Mouse (Mus musculus): ENCODE measurements around the gene Ice2. TPM values are rescaled to one million over a fixed set of nuclear protein-coding genes. Genes with fewer than 3 reads are reported as not detected.

Ice2 gene
- polyA plus RNA-seq, 1 experiment from 2014 or later: 15.5 TPM

DNA sequence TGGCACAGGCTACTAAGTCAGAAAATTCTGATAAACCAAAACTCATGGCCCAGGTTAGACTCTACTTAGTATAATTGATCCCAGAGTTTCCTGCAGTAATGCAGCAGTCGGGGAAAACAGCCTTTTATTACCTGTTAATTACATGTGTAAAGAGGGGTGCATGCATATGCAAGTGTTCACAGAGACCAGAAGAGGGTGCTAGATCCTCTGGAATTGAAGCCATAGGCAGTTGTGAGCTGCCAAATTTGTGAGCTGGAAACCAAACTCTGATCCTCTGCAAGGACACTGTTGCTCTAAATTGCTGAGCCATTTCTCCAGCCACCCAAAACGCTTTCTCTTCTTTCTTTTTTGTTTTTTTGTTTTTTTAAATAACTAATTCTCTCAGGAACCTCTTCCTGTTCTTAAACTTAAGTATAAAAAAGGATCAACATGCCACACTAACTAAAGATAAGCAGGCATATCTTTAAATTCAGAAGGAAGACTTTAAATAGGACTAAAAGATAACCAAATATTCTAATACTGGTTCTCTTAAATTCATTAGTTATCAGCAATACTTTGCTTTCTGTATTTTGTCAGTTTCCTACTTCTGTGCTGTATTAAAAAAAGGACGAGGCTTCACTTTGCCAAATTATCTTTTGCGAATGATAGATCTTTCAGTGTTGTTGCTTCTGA lies 20.6 kb upstream of the Ice2 start:
- Histone ChIP-seq H3K4me2 (replicated peaks) (no peak overlapping the region), H3K9ac (no peak overlapping the region), H3K4me3 (replicated peaks) (no peak overlapping the region), H3K27me3 (replicated peaks) (no peaks in the 10 kb centered on the region), H3K4me1 (replicated peaks) (no peaks in the 10 kb centered on the region), H3K36me3 (no peaks in the 10 kb centered on the region), H3K9me3 (no peaks in the 10 kb centered on the region), H3K27ac (no peak overlapping the region)
- WGBS: 82% methylated on average over 4 of the region's 4 CpGs
- ATAC-seq: no peak

DNA sequence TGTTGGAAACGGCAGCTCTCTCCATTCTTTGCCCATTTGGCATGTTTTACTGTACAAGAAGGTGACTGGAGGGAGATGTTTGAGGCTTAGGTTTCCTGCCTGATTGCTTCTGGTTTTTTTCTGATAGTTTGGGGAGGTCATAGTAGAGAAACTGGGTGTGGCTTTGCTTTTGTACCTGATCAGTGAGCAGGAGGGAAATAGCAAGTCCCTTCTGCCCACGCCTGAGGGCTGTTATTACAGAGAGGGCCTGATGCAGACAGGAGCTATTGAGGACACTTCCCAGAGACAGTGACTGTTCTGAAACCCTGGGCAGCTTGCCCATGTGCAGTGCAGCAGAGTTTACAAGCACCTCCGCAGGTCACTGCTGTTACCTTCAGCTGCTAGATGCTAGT lies 20.1 kb upstream of the Ice2 start:
- WGBS: 80% methylated on average over 3 of the region's 3 CpGs
- H3K4me2 ChIP-seq (replicated peaks): no peak overlapping the region
- no peak overlapping the region for H3K4me3 ChIP-seq (replicated peaks)
- no peak overlapping the region for H3K27ac ChIP-seq
- no peaks in the 10 kb centered on the region for H3K27me3 ChIP-seq (replicated peaks)
- no peaks in the 10 kb centered on the region for H3K36me3 ChIP-seq
- no peak for ATAC-seq
- H3K9ac ChIP-seq: no peak overlapping the region
- no peaks in the 10 kb centered on the region for H3K9me3 ChIP-seq
- no peaks in the 10 kb centered on the region for H3K4me1 ChIP-seq (replicated peaks)

DNA sequence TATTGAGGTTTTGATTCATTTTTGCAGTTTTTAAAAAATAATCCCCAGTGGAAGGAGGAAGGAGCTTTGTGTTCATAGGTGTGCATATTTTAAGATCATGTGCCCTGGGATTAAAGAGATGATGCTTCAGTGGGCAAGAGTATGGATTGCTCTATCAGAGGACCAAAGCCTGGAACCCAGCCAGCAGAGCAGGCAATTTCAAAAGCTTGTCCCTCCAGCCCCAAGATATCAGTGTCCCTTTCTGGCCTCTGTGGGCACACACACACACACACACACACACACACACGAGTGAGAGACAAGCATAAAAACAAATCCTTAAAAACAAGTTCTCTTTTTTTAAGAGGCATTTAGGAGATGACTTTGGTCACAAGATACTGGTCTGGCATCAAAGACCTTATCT lies 17.2 kb upstream of the Ice2 start:
- no peak overlapping the region for H3K4me3 ChIP-seq (replicated peaks)
- no peak overlapping the region for H3K27ac ChIP-seq
- WGBS: 64% methylated on average over 1 of the region's 1 CpGs
- no peaks in the 10 kb centered on the region for H3K27me3 ChIP-seq (replicated peaks)
- no peaks in the 10 kb centered on the region for H3K36me3 ChIP-seq
- H3K9ac ChIP-seq: no peak overlapping the region
- no peak for ATAC-seq
- H3K4me2 ChIP-seq (replicated peaks): no peak overlapping the region
- H3K4me1 ChIP-seq (replicated peaks): no peaks in the 10 kb centered on the region
- H3K9me3 ChIP-seq: no peaks in the 10 kb centered on the region

DNA sequence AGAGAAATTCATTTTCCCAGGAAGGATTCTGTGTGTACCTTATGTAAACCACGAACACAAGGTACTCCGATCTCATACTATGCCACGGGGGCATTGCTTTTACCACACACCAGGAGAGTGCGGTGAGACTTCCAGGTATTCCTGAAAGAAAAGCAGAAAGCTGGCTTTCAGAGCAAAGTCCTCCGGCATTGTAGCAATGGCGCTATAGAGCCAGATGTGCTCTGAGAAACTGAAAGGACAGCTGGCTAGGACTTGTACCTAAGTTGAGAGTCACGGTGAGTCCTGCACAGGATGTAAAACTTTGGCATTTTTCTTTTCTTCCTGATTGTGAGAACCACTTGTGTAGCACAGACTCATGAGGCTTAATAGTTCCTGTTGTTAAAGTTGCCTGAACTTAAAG lies 16.0 kb upstream of the Ice2 start:
- no peak for ATAC-seq
- H3K9ac ChIP-seq: no peak overlapping the region
- no peaks in the 10 kb centered on the region for H3K9me3 ChIP-seq
- H3K27me3 ChIP-seq (replicated peaks): no peaks in the 10 kb centered on the region
- no peak overlapping the region for H3K27ac ChIP-seq
- H3K4me1 ChIP-seq (replicated peaks): no peaks in the 10 kb centered on the region
- no peaks in the 10 kb centered on the region for H3K36me3 ChIP-seq
- H3K4me2 ChIP-seq (replicated peaks): no peak overlapping the region
- H3K4me3 ChIP-seq (replicated peaks): no peak overlapping the region
- WGBS: 63% methylated on average over 7 of the region's 7 CpGs

DNA sequence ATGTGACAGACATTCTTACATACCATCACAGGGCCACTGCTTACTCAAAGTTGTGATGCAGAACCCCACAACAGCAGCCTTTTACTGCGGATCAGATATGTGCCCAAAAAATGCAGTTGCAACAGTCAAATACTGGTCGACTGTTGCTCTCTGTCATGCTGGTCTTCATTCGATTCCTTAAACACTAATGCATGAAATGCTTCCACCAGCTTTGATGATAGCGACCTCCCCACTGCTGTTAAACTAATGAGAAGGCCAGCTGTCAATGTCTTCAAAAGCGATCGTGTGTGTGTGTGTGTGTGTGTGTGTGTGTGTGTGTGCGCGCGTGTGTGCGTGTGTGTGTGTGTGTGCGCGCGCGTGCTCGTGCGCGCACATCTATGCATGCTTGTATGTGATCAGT lies 13.2 kb upstream of the Ice2 start:
- no peaks in the 10 kb centered on the region for H3K36me3 ChIP-seq
- no peak overlapping the region for H3K27ac ChIP-seq
- 91% methylated on average over 17 of the region's 17 CpGs for WGBS
- H3K27me3 ChIP-seq (replicated peaks): no peaks in the 10 kb centered on the region
- no peak overlapping the region for H3K4me3 ChIP-seq (replicated peaks)
- H3K4me2 ChIP-seq (replicated peaks): no peak overlapping the region
- no peak overlapping the region for H3K9ac ChIP-seq
- H3K9me3 ChIP-seq: no peaks in the 10 kb centered on the region
- no peak for ATAC-seq
- no peaks in the 10 kb centered on the region for H3K4me1 ChIP-seq (replicated peaks)

DNA sequence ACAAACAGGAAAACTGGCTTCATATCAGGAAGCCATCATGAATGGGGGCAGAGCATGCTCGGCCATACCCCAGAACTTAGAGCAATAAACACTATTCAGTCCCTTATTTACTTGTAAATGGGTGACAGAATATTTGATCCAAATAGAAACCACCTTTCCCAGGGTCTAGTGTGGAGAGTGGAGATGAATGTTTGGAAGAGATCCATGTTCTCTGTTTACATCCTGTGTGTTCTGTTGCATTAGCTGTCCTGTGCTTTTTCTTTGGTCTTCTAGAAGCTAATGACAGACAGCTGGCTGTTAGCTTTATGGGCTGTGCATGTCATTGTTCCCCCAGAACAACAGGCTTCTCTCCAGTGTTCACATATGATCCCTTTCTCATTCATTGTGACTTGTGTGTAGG lies 12.8 kb upstream of the Ice2 start:
- Histone ChIP-seq H3K4me3 (replicated peaks) (no peak overlapping the region), H3K4me1 (replicated peaks) (no peaks in the 10 kb centered on the region), H3K36me3 (no peaks in the 10 kb centered on the region), H3K27ac (no peak overlapping the region), H3K27me3 (replicated peaks) (no peaks in the 10 kb centered on the region), H3K9ac (no peak overlapping the region), H3K9me3 (no peaks in the 10 kb centered on the region), H3K4me2 (replicated peaks) (no peak overlapping the region)
- no peak for ATAC-seq
- 67% methylated on average over 1 of the region's 1 CpGs for WGBS

DNA sequence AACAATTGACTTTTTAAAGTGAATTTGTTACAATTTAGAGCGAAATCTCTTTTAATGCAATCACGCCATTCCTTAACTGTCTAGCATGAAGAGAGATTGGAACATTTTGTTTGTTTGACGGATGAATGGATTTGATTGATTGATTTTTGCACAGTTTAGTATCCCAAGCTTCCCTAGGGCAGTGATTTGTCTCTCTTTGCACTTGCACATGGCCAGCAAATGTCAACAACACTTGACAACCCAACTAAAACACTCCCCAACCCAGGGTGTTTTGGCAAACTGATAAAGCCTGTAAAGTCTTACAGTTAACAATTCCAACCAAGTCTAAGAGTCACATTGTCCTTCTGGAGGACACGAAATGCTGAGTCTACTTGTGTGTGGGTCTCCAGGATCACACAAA lies 10.4 kb upstream of the Ice2 start:
- Histone ChIP-seq H3K9me3 (no peaks in the 10 kb centered on the region), H3K4me3 (replicated peaks) (no peak overlapping the region), H3K27me3 (replicated peaks) (no peaks in the 10 kb centered on the region), H3K4me2 (replicated peaks) (no peak overlapping the region), H3K27ac (no peak overlapping the region), H3K9ac (no peak overlapping the region), H3K4me1 (replicated peaks) (no peaks in the 10 kb centered on the region), H3K36me3 (no peaks in the 10 kb centered on the region)
- WGBS: 62% methylated on average over 4 of the region's 4 CpGs
- ATAC-seq: no peak

DNA sequence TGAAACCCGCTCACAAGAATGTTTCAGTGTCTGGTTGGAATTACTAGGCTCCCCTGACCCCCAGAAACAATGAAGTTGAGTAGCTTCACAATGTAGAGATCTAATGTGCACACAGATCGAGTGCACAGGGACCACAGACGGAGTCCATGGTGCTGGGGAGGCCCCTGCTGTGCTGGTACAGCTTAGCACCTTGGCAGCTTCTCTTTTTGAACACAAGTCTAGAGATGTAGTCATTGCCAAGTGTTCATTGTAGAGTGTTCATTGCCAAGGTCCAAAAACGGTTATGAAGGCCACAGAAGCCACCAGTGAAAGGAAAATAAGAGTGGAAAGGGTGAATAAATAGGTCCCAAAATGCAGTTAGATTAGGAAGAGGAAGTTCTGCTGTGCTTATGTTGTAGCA lies 7.1 kb upstream of the Ice2 start:
- H3K36me3 ChIP-seq: no peaks in the 10 kb centered on the region
- no peak overlapping the region for H3K4me2 ChIP-seq (replicated peaks)
- H3K4me3 ChIP-seq (replicated peaks): no peak overlapping the region
- H3K9ac ChIP-seq: no peak overlapping the region
- no peaks in the 10 kb centered on the region for H3K9me3 ChIP-seq
- WGBS: 74% methylated on average over 4 of the region's 4 CpGs
- H3K27ac ChIP-seq: no peak overlapping the region
- no peak for ATAC-seq
- no peaks in the 10 kb centered on the region for H3K4me1 ChIP-seq (replicated peaks)
- H3K27me3 ChIP-seq (replicated peaks): no peaks in the 10 kb centered on the region

DNA sequence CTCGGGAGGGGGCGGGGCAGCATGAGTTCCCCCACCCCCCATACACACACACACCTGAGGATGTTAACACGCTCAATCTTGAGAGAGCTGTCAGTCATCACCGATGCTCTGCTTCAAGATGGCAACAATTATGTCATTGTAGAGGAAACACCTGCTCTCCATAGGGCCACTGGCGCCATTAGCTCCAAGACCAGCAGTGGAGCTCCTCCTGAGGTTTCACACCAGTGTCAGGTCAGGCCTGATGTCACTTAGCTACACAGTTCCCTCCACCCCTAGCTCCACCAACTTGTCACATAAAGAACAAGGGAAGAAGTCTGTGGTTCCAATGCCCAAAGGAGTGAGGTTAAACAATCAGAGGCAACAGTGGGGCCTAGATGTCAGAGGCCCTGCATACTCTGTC lies 3.5 kb upstream of the Ice2 start:
- no peak overlapping the region for H3K27ac ChIP-seq
- H3K9me3 ChIP-seq: no peaks in the 10 kb centered on the region
- no peak overlapping the region for H3K4me3 ChIP-seq (replicated peaks)
- WGBS: 90% methylated on average over 5 of the region's 5 CpGs
- no peaks in the 10 kb centered on the region for H3K27me3 ChIP-seq (replicated peaks)
- no peak overlapping the region for H3K9ac ChIP-seq
- H3K4me2 ChIP-seq (replicated peaks): no peak overlapping the region
- no peak for ATAC-seq
- no peaks in the 10 kb centered on the region for H3K36me3 ChIP-seq
- peaks cover 7% of the 10 kb centered on the region; the same call in 1 of the 2 replicates for H3K4me1 ChIP-seq (replicated peaks)

DNA sequence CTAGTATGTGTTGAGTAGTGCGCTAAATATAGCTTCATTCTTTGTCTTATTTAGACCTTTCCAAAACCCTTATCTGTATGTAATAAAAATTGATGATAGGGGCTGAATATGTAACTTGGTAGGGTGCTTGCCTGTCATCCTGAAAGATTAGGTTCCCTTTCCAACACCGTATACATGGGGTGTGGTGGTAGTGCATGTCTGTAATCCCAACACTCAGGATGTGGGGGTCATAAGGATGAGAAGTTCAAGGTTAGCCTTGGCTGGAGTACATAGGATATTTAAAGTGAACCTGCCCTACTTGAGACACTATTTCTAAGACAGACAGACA lies 310 bp upstream of the Ice2 start:
- H3K27me3 ChIP-seq (replicated peaks): no peaks in the 10 kb centered on the region
- H3K4me2 ChIP-seq (replicated peaks): peak overlapping the region; percentile 90
- ATAC-seq: peak; percentile 48
- H3K4me3 ChIP-seq (replicated peaks): peak overlapping the region; percentile 74
- H3K9me3 ChIP-seq: no peaks in the 10 kb centered on the region
- H3K36me3 ChIP-seq: no peaks in the 10 kb centered on the region
- peaks cover 7% of the 10 kb centered on the region; the same call in 1 of the 2 replicates for H3K4me1 ChIP-seq (replicated peaks)
- 54% methylated on average over 2 of the region's 2 CpGs for WGBS
- H3K27ac ChIP-seq: peak overlapping the region; percentile 97; the same call in 1 of the 2 replicates
- peak overlapping the region; percentile 90 for H3K9ac ChIP-seq

DNA sequence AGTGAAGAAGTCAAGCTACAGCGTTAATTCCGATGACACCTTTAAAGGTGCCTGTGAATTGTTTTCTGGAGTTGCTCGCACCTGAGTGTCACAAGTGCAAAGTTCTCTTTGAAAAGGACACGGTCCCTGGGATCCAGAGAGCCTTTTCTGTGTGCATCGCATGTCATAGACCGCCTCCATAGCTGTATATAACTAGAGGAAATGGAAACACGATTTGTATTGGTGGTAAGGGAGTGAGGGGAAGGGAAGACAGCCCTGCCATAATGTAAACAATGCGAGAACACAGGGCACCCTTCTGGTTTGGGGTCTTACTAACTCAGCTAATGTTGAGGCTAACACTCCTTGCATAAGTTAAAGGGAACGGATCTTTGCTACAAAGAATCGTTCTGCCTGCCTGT lies 746 bp downstream of the Ice2 start:
- WGBS: 8% methylated on average over 10 of the region's 10 CpGs
- Histone ChIP-seq H3K4me1 (replicated peaks) (peaks cover 7% of the 10 kb centered on the region; the same call in 1 of the 2 replicates), H3K36me3 (no peaks in the 10 kb centered on the region), H3K9ac (peak overlapping the region; percentile 90), H3K4me3 (replicated peaks) (peak overlapping the region; percentile 74), H3K9me3 (no peaks in the 10 kb centered on the region), H3K27ac (peak overlapping the region; percentile 97), H3K4me2 (replicated peaks) (peak overlapping the region; percentile 90), H3K27me3 (replicated peaks) (no peaks in the 10 kb centered on the region)
- peak; percentile 41 for ATAC-seq

DNA sequence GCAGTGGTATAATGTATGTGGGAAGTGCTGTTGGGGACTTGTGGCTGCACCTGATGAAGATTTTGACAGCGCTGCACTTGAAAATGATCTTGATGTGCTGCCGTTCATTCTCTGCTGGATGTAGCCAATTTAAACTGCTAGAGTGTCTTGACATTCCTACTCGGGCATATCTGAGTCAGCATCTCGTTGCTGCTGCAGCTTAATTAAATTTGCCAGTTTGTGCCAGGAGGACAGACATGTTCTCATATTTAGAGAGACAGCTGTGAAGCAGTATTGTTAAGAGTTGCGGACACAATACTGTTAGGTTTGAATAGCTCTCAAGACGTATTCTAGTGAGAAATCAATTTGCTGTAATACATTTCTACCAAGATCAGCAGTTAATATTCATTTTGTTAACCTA lies 7.0 kb downstream of the Ice2 start:
- no peaks in the 10 kb centered on the region for H3K36me3 ChIP-seq
- H3K27me3 ChIP-seq (replicated peaks): no peaks in the 10 kb centered on the region
- WGBS: 83% methylated on average over 6 of the region's 6 CpGs
- no peak overlapping the region for H3K4me2 ChIP-seq (replicated peaks)
- H3K4me1 ChIP-seq (replicated peaks): no peaks in the 10 kb centered on the region
- no peak overlapping the region for H3K4me3 ChIP-seq (replicated peaks)
- ATAC-seq: no peak
- H3K9ac ChIP-seq: no peak overlapping the region
- H3K9me3 ChIP-seq: no peaks in the 10 kb centered on the region
- H3K27ac ChIP-seq: no peak overlapping the region

DNA sequence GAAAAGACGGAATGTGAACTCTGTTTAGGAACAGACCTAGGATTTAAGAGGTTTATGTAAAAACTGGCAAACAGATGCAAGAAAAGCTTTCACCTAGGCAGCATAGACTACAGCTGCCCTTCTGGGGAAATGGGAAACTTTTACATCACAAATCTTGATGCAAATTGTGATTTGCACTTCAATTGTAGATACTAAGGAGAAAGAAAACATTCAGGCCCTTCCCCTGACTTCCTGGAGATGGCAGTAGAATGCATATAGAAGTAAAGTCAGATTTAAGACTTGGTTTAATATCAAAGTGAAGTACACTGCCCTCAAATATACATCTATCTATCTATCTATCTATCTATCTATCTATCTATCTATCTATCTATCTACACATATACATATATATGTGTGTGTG lies 21.8 kb downstream of the Ice2 start:
- no peak overlapping the region for H3K9ac ChIP-seq
- H3K27me3 ChIP-seq (replicated peaks): no peaks in the 10 kb centered on the region
- H3K4me3 ChIP-seq (replicated peaks): no peak overlapping the region
- 89% methylated on average over 1 of the region's 1 CpGs for WGBS
- H3K4me2 ChIP-seq (replicated peaks): no peak overlapping the region
- no peak for ATAC-seq
- H3K4me1 ChIP-seq (replicated peaks): no peaks in the 10 kb centered on the region
- H3K9me3 ChIP-seq: no peaks in the 10 kb centered on the region
- H3K27ac ChIP-seq: no peak overlapping the region
- peaks cover 8% of the 10 kb centered on the region; the same call in 1 of the 2 replicates for H3K36me3 ChIP-seq
